Mouse (Mus musculus) gastrocnemius, postnatal 4 days (tissue): ENCODE measurements around the gene Pir. TPM values are rescaled to one million over a fixed set of nuclear protein-coding genes. Genes with fewer than 3 reads are reported as not detected.

Experiments
- DNase-seq, 2 experiments: peaks; one replicate each; pipeline ENCODE4 v3.0.0; 2021 to 2022; ENCODE audit warnings: low spot score in 2 of 2, mixed read lengths in 2 of 2
- long read RNA-seq, 2 experiments: library from polyadenylated mRNA; stranded (forward); transcript quantifications; one replicate each; pipeline ENCODE4 v2.0.0; 2021
- total RNA-seq, 2 experiments: library from RNA; stranded (reverse); gene quantifications; 2 replicates each; pipeline ENCODE4 v1.2.3; 2021

Gene Pir
- 1 to 10 TPM; 2.6 to 3.7 TPM for total RNA-seq
- long read RNA-seq, experiment 1, transcript Pir-201 (10 exons, 1,599 nt): major isoform, 6 of 6 reads
- long read RNA-seq, experiment 1, partial matches to known transcripts: 0 of 6 reads
- long read RNA-seq, experiment 1, other reads (novel, unspliced or antisense): 0 of 6 reads
- long read RNA-seq, experiment 2, partial matches to known transcripts: 0 of 4 reads
- long read RNA-seq, experiment 2, other reads (novel, unspliced or antisense): 0 of 4 reads

- peak; percentile 18 to 39 for DNase-seq
Observed at GRCm38 (mm10) chrX:164269285-164269761, at the start of gene Pir. Pir (plus strand) TSS chrX:164269371.

- DNase-seq: no peak
Observed at GRCm38 (mm10) chrX:164221989-164222388, 47.2 kb upstream of the Pir start.

GRCm38 (mm10) chrX:164233380-164233779 lies 35.8 kb upstream of the Pir start:
- no peak for DNase-seq

- no peak for DNase-seq
Observed at GRCm38 (mm10) chrX:164245714-164246113, 23.5 kb upstream of the Pir start.

GRCm38 (mm10) chrX:164246722-164247121 lies 22.4 kb upstream of the Pir start:
- DNase-seq: no peak

- no peak for DNase-seq
Observed at GRCm38 (mm10) chrX:164256527-164256926, 12.6 kb upstream of the Pir start.

GRCm38 (mm10) chrX:164258057-164258456 lies 11.1 kb upstream of the Pir start, which contains the start of gene Bmx:
Bmx (minus strand) TSS chrX:164258193.
- DNase-seq: no peak

- DNase-seq: no peak
Observed at GRCm38 (mm10) chrX:164258662-164259061, 10.5 kb upstream of the Pir start.

GRCm38 (mm10) chrX:164262286-164262685 lies 6.9 kb upstream of the Pir start:
- DNase-seq: no peak

GRCm38 (mm10) chrX:164264861-164265260 lies 4.3 kb upstream of the Pir start:
- DNase-seq: no peak

GRCm38 (mm10) chrX:164270603-164271002 lies 1.4 kb downstream of the Pir start:
- no peak for DNase-seq

GRCm38 (mm10) chrX:164275536-164275935 lies 6.4 kb downstream of the Pir start:
- no peak for DNase-seq

GRCm38 (mm10) chrX:164280918-164281647 lies 11.9 kb downstream of the Pir start:
- no peak for DNase-seq

- no peak for DNase-seq
Observed at GRCm38 (mm10) chrX:164283808-164284207, 14.6 kb downstream of the Pir start.

- peak in 1 of 2 experiments; percentile 8 for DNase-seq
Observed at GRCm38 (mm10) chrX:164287077-164287476, 17.9 kb downstream of the Pir start.

GRCm38 (mm10) chrX:164291147-164291546 lies 22.0 kb downstream of the Pir start:
- peak in 1 of 2 experiments; percentile 11 for DNase-seq

GRCm38 (mm10) chrX:164306250-164306649 lies 37.1 kb downstream of the Pir start:
- DNase-seq: no peak

GRCm38 (mm10) chrX:164313876-164314275 lies 44.7 kb downstream of the Pir start:
- DNase-seq: no peak

- DNase-seq: no peak
Observed at GRCm38 (mm10) chrX:164318554-164318953, 49.4 kb downstream of the Pir start.

GRCm38 (mm10) chrX:164320031-164320430 lies 50.9 kb downstream of the Pir start:
- DNase-seq: no peak

GRCm38 (mm10) chrX:164322492-164322891 lies 53.3 kb downstream of the Pir start:
- DNase-seq: no peak

GRCm38 (mm10) chrX:164323391-164323913 lies 54.3 kb downstream of the Pir start:
- DNase-seq: no peak
